In genomic region chr14:72844753-72845369, GRCm38 (mm10) we compare ENCODE assay signal across 12 mouse cellular contexts.
DNase-seq lines count a peak whose midpoint lies in the region; ATAC-seq and TF ChIP-seq lines count a peak whose summit lies in the region.
"Had no signal": no experiment of that assay in that cellular context is flagged by ENCODE, and none has a peak within 500 bp of the region (broad histone marks: within the 10 kb centered on the region; RNA-seq: fewer than 3 reads in every experiment).

No protein-coding gene starts in this region.

- H3K9me3 ChIP-seq in forebrain, embryonic 13.5 days (replicated peaks) = no peaks in the 10 kb centered on the region
- no peaks in the 10 kb centered on the region for H3K9me3 ChIP-seq in midbrain, embryonic 10.5 days (replicated peaks)
- H3K9me3 ChIP-seq in intestine, postnatal 0 days (ENCODE audit: control insufficient read depth) = no peaks in the 10 kb centered on the region
- H3K9me3 ChIP-seq: megakaryocyte, embryonic 14.5 days had no signal

- peak; percentile 53; the same call in 1 of the 2 replicates for ATAC-seq in forebrain, embryonic 13.5 days
- ATAC-seq in intestine, postnatal 0 days = no peak

- no peak overlapping the region for H3K4me3 ChIP-seq in forebrain, embryonic 13.5 days
- H3K4me3 ChIP-seq in midbrain, embryonic 10.5 days = no peak overlapping the region
- no peak overlapping the region for H3K4me3 ChIP-seq in intestine, postnatal 0 days (ENCODE audit: low read depth, low read length)
- H3K4me3 ChIP-seq: megakaryocyte, embryonic 14.5 days had no signal

- H3K4me1 ChIP-seq in forebrain, embryonic 13.5 days = peaks cover 10% of the 10 kb centered on the region
- peaks cover 9% of the 10 kb centered on the region for H3K4me1 ChIP-seq in midbrain, embryonic 10.5 days
- no peaks in the 10 kb centered on the region for H3K4me1 ChIP-seq in intestine, postnatal 0 days (replicated peaks; ENCODE audit: control insufficient read depth, insufficient read depth, low read length)

- 54% methylated on average over 5 of the region's 5 CpGs for WGBS in forebrain, embryonic 13.5 days
- WGBS in midbrain, embryonic 10.5 days = 59% methylated on average over 5 of the region's 5 CpGs
- WGBS in intestine, postnatal 0 days = 42% methylated on average over 5 of the region's 5 CpGs

- TF ChIP-seq CTCF in intestine, postnatal 0 days (IDR thresholded peaks at IDR 0.05; ENCODE audit: low read depth) = no peak

- H3K9ac ChIP-seq in forebrain, embryonic 13.5 days = no peak overlapping the region
- no peak overlapping the region for H3K9ac ChIP-seq in intestine, postnatal 0 days (ENCODE audit: low read depth, low read length)

- H3K27me3 ChIP-seq in forebrain, embryonic 13.5 days = no peaks in the 10 kb centered on the region
- no peaks in the 10 kb centered on the region for H3K27me3 ChIP-seq in midbrain, embryonic 10.5 days (ENCODE audit: low read depth, poor library complexity, severe bottlenecking)
- H3K27me3 ChIP-seq in intestine, postnatal 0 days (replicated peaks; ENCODE audit: control insufficient read depth, insufficient read depth, low read length) = no peaks in the 10 kb centered on the region

- no peak overlapping the region for H3K4me2 ChIP-seq in forebrain, embryonic 13.5 days
- no peak overlapping the region for H3K4me2 ChIP-seq in intestine, postnatal 0 days (replicated peaks; ENCODE audit: low read depth)
- H3K4me2 ChIP-seq: heart, embryonic 11.5 days had no signal

- no peak overlapping the region; the same call in 1 of the 2 replicates for H3K27ac ChIP-seq in forebrain, embryonic 13.5 days
- H3K27ac ChIP-seq in midbrain, embryonic 10.5 days (replicated peaks) = 0 out of 2 replicates have a peak overlapping the region, but pooled peaks have one; percentile 17
- H3K27ac ChIP-seq in intestine, postnatal 0 days (ENCODE audit: low read depth, low read length) = no peak overlapping the region

- no peaks in the 10 kb centered on the region for H3K36me3 ChIP-seq in forebrain, embryonic 13.5 days (ENCODE audit: poor library complexity, severe bottlenecking)
- H3K36me3 ChIP-seq in midbrain, embryonic 10.5 days = no peaks in the 10 kb centered on the region
- H3K36me3 ChIP-seq in intestine, postnatal 0 days (ENCODE audit: control insufficient read depth, insufficient read depth) = no peaks in the 10 kb centered on the region

- DNase-seq in kidney, adult 9 months = peak; percentile 22
- no peak for DNase-seq in kidney, postnatal 36 days
- DNase-seq in adrenal gland, postnatal 10 days = peak; percentile 21
- peak; percentile 16 for DNase-seq in midbrain, embryonic 10.5 days (ENCODE audit: low spot score)
- DNase-seq in Muller cell, postnatal 12 days (ENCODE audit: inconsistent ontology term) = no peak
- no peak for DNase-seq in left cerebral cortex, adult 11 months (ENCODE audit: low spot score)
- DNase-seq: kidney, postnatal 10 days; retina, postnatal 1 day had no signal

Comparison
In these comparisons a context has a peak if more than half of its experiments do, and no peak if none do; other contexts are left out.
1. DNase-seq: peak in kidney, adult 9 months (single experiment), adrenal gland, postnatal 10 days (single experiment) and midbrain, embryonic 10.5 days (single experiment); none in kidney, postnatal 36 days (0 of 2), Muller cell, postnatal 12 days (single experiment) and left cerebral cortex, adult 11 months (single experiment).